Mouse (Mus musculus) common myeloid progenitor, adult 5-6 weeks (primary cell): ENCODE measurements around the gene 4930523C07Rik. TPM values are rescaled to one million over a fixed set of nuclear protein-coding genes. Genes with fewer than 3 reads are reported as not detected.

Experiments
- ATAC-seq: replicated peaks from 2 replicates; pipeline ENCODE4 v1.8.0; 2016; ENCODE audit warnings: low read depth, mild to moderate bottlenecking, moderate TSS enrichment, inconsistent platforms; ENCODE audit not compliant: poor library complexity, severe bottlenecking
- total RNA-seq: library from RNA; stranded (forward); fragments of 200-1000, 187-1606 nt; gene quantifications from 2 replicates; pipeline ENCODE4 v1.2.3, GENCODE M21; 2017

Gene 4930523C07Rik
- 31.8 and 80.5 TPM in 2 replicates for total RNA-seq

GRCm38 (mm10) chr1:160044237-160045021, at the start of gene 4930523C07Rik:
4930523C07Rik (plus strand) TSS chr1:160044382.
- ATAC-seq: peak; percentile 88

- 0 out of 2 replicates have a peak, but pooled peaks have one; percentile 29 for ATAC-seq
These were observed 46.9 kb upstream of the 4930523C07Rik start for GRCm38 (mm10) chr1:159997329-159997728.

- peak; percentile 69 for ATAC-seq
These were observed 45.8 kb upstream of the 4930523C07Rik start for GRCm38 (mm10) chr1:159998349-159998748.

- no peak for ATAC-seq
These were observed 45.0 kb upstream of the 4930523C07Rik start for GRCm38 (mm10) chr1:159999232-159999631.

GRCm38 (mm10) chr1:160005319-160005718, 38.9 kb upstream of the 4930523C07Rik start:
- no peak for ATAC-seq

- ATAC-seq: no peak
These were observed 37.1 kb upstream of the 4930523C07Rik start for GRCm38 (mm10) chr1:160006919-160007588.

- ATAC-seq: peak; percentile 76
These were observed 31.1 kb upstream of the 4930523C07Rik start for GRCm38 (mm10) chr1:160013042-160013441.

GRCm38 (mm10) chr1:160024339-160024980, 19.7 kb upstream of the 4930523C07Rik start:
- ATAC-seq: peak; percentile 89

- peak; percentile 64 for ATAC-seq
These were observed 18.9 kb upstream of the 4930523C07Rik start for GRCm38 (mm10) chr1:160025146-160025894.

- no peak for ATAC-seq
These were observed 18.3 kb upstream of the 4930523C07Rik start for GRCm38 (mm10) chr1:160025895-160026255.

- ATAC-seq: no peak
These were observed 16.2 kb upstream of the 4930523C07Rik start for GRCm38 (mm10) chr1:160027939-160028338.

GRCm38 (mm10) chr1:160033948-160034598, 10.1 kb upstream of the 4930523C07Rik start:
- ATAC-seq: peak; percentile 56

- ATAC-seq: no peak
These were observed 8.6 kb upstream of the 4930523C07Rik start for GRCm38 (mm10) chr1:160035561-160035960.

- ATAC-seq: peak; percentile 40; the same call in 1 of the 2 replicates
These were observed 7.1 kb upstream of the 4930523C07Rik start for GRCm38 (mm10) chr1:160036996-160037521.

GRCm38 (mm10) chr1:160039951-160040645, 4.1 kb upstream of the 4930523C07Rik start:
- ATAC-seq: no peak

- ATAC-seq: no peak
These were observed 2.9 kb upstream of the 4930523C07Rik start for GRCm38 (mm10) chr1:160041264-160041775.

GRCm38 (mm10) chr1:160042351-160042750, 1.8 kb upstream of the 4930523C07Rik start:
- ATAC-seq: no peak

- ATAC-seq: no peak
These were observed 759 bp upstream of the 4930523C07Rik start for GRCm38 (mm10) chr1:160043271-160043975.
